Mouse (Mus musculus) MEL (cell line): ENCODE data around the gene Rsph6a.
"Not testable (repeated sequence)": the region's sequence is repeated elsewhere in the genome, so short reads cannot be mapped to it uniquely, and the experiment has no call there.

Experiments used
- MXI1 ChIP-seq: IDR thresholded peaks from 2 replicates; pipeline ENCODE4 v1.6.1; 2011; ENCODE audit warnings: mild to moderate bottlenecking, low read depth, low read length, improper control_type of control experiment
- MYC ChIP-seq: IDR thresholded peaks from 2 replicates; pipeline ENCODE4 v1.6.1; 2011; ENCODE audit warnings: low read depth, mild to moderate bottlenecking, low read length, improper control_type of control experiment, moderate library complexity
- NRF1 ChIP-seq: IDR thresholded peaks from 2 replicates; pipeline ENCODE4 v1.6.1; 2014; ENCODE audit warnings: low read depth, mild to moderate bottlenecking, inconsistent platforms, low read length, improper control_type of control experiment, moderate library complexity; ENCODE audit not compliant: poor library complexity, insufficient read depth, severe bottlenecking
- POLR2A ChIP-seq, 2 experiments: IDR thresholded peaks; 2 replicates each; pipeline ENCODE4 v1.6.1; 2011 to 2012; ENCODE audit warnings: low read length in 2 of 2, mild to moderate bottlenecking in 2 of 2, control low read depth in 1 of 2, improper control_type of control experiment in 1 of 2, low read depth in 1 of 2, moderate library complexity in 1 of 2; ENCODE audit not compliant: control insufficient read depth in 1 of 2, insufficient read depth in 1 of 2, poor library complexity in 1 of 2
- RAD21 ChIP-seq: IDR thresholded peaks from 2 replicates; pipeline ENCODE4 v1.6.1; 2011; ENCODE audit warnings: mild to moderate bottlenecking, low read depth, low read length, improper control_type of control experiment
- SIN3A ChIP-seq: IDR thresholded peaks from 2 replicates; pipeline ENCODE4 v1.6.1; 2012; ENCODE audit warnings: low read length, improper control_type of control experiment, inconsistent platforms
- ZNF384 ChIP-seq: IDR thresholded peaks from 2 replicates; pipeline ENCODE4 v1.6.1; 2012; ENCODE audit warnings: low read depth, mild to moderate bottlenecking, inconsistent platforms, low read length, improper control_type of control experiment

DNA sequence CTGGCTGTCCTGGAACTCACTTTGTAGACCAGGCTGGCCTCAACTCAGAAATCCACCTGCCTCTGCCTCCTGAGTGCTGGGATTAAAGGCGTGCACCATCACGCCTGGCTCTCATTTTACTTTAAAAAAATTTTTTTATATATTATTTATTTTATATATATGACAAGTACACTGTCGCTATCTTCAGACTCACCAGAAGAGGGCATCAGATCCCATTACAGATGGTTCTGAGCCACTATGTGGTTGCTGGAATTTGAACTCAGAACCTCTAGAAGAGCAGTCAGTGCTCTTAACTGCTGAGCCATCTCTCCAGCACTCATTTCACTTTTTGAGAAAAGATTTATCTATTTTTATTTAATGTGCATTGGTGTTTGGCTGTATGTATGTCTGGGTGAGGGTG is 16.5 kb downstream of the Rsph6a start:
- not testable (repeated sequence) for TF ChIP-seq MYC; ZNF384; NRF1; SIN3A; MXI1; POLR2A (IDR thresholded peaks at IDR 0.05; ENCODE audit: control insufficient read depth in 1 of 2, insufficient read depth in 1 of 2, low read depth in 1 of 2, low read length in 2 of 2, poor library complexity in 1 of 2)
- peak; percentile 30 for TF ChIP-seq RAD21
